Mouse (Mus musculus) splenic B cell, adult 2 months (primary cell): ENCODE measurements around the gene Map2k6.

Experiments
- DNase-seq: peaks from one replicate; pipeline ENCODE4 v3.0.0-alpha.2; 2011; ENCODE audit warnings: low read depth, low spot score
- H3K27me3 ChIP-seq: 2 replicates; pipeline ENCODE4 v1.6.1; 2012; ENCODE audit warnings: mild to moderate bottlenecking, low read length, moderate library complexity, mixed read lengths; ENCODE audit not compliant: control insufficient read depth, poor library complexity, insufficient read depth, severe bottlenecking
- H3K36me3 ChIP-seq: 2 replicates; pipeline ENCODE4 v1.6.1; 2012; ENCODE audit warnings: mild to moderate bottlenecking, low read length, moderate library complexity, mixed read lengths; ENCODE audit not compliant: control insufficient read depth, poor library complexity, insufficient read depth, severe bottlenecking

Gene Map2k6

GRCm38 (mm10) chr11:110392763-110393162 is 6.2 kb upstream of the Map2k6 start:
- Histone ChIP-seq H3K36me3 (no peaks in the 10 kb centered on the region), H3K27me3 (no peaks in the 10 kb centered on the region)

DNA sequence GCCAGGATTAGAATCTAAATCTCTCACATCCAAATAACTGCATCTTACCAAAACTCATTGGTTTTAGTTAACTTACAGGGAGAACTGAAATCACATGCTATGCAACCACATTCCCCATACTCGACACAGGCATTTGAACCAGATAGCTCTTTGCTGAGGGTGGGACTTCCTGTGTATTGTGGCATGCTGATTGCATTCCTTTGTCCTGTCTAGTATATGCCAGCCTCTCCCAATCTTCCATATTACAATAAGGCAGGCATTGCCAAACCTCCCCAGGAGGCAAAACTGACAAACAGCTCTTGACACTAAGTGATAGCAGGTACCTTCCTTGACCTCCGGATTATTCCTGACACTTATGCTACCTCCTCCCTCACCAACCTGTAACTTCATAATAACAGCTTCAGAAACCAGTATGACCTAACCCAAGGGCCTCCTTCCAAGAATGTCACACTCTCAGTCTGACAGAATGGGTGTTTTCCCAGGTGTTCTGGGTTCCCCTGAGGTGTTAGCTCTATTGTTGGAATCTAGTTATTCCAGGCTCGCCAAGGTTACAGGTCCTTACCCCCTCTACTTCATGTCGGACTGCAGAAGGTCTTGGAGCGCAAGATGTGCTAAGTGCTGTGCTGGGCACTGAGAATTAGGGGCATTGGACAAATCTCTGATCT is 4.0 kb upstream of the Map2k6 start:
- DNase-seq, result no peak

More at GRCm38 (mm10) chr11:110392763-110393162, 6.2 kb upstream of the Map2k6 start:
- no peak for DNase-seq

DNA sequence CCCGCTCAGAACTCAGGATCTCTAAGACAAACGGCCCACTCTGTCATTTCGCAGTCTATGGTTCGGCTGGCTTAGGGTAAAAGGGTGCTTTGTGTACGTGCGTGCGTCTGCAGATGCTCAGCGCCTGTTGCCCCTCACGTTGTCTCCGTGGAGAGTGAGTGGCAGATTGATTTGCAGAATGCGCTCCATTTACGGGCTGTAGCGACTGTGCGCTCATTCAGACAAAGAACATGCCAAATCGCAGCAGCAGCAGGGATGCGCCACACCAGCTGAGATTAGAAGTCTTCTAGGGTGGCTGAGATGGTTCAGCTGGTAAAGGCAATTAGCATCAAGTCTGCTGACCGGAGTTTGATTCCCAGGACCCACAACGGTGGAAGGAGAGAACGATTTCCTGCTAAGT is 2.8 kb upstream of the Map2k6 start:
- Histone ChIP-seq H3K36me3 (no peaks in the 10 kb centered on the region), H3K27me3 (no peaks in the 10 kb centered on the region)
- no peak for DNase-seq

More for the DNA sequence above, 4.0 kb upstream of the Map2k6 start:
- Histone ChIP-seq H3K36me3 (no peaks in the 10 kb centered on the region), H3K27me3 (no peaks in the 10 kb centered on the region)

GRCm38 (mm10) chr11:110399240-110400150 is 573 bp downstream of the Map2k6 start:
- no peak for DNase-seq
- H3K27me3 ChIP-seq, result no peaks in the 10 kb centered on the region

DNA sequence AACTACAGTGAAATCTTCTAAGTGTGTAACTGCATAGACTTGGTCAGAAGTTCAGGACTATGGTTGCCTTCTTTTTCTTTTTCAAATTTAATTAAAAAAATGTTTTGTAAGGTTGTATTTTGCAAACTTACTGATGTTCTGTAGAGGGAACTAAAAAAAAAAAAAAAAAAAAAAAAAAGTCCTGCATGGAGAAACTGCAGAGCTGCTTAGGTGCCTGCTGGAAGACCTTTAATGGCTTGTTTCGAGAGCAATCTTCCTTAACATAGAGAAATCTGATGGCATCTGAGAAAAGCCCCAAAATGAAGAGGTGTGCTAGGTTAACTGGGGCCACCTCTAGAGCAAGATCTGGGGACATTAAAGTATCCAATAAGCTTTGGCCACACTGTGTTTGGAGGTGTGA is 1.4 kb downstream of the Map2k6 start:
- no peak for DNase-seq
- no peaks in the 10 kb centered on the region for H3K36me3 ChIP-seq
- H3K27me3 ChIP-seq, result no peaks in the 10 kb centered on the region

More at GRCm38 (mm10) chr11:110399240-110400150, 573 bp downstream of the Map2k6 start:
- H3K36me3 ChIP-seq, result no peaks in the 10 kb centered on the region

- Histone ChIP-seq H3K27me3 (no peaks in the 10 kb centered on the region), H3K36me3 (no peaks in the 10 kb centered on the region)
- no peak for DNase-seq
Observed at GRCm38 (mm10) chr11:110402671-110403070, 3.7 kb downstream of the Map2k6 start.

- no peaks in the 10 kb centered on the region for H3K36me3 ChIP-seq
- H3K27me3 ChIP-seq, result no peaks in the 10 kb centered on the region
- DNase-seq, result no peak
Observed at GRCm38 (mm10) chr11:110403602-110404001, 4.7 kb downstream of the Map2k6 start.

DNA sequence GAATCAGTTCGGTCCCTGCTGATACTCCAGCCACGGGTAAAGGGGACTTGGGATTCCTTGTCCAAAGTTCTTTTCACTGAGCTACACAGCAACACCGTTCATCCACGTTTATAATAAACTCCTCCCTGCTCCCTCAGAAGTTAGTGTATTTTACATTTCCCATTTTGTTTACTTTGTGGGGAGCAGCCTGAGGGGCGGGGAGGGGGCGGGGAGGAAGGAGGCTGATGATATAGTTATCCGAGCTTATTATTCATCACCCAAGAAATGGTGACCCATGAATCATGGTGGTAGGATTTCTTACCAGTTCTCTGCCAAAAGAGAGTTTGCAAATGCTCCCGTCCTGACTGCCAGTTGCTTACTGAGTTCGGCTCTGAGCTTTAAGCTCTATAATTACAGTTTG is 6.7 kb downstream of the Map2k6 start:
- Histone ChIP-seq H3K27me3 (no peaks in the 10 kb centered on the region), H3K36me3 (no peaks in the 10 kb centered on the region)
- no peak for DNase-seq

GRCm38 (mm10) chr11:110409131-110409530 is 10.2 kb downstream of the Map2k6 start:
- H3K27me3 ChIP-seq, result no peaks in the 10 kb centered on the region
- H3K36me3 ChIP-seq, result no peaks in the 10 kb centered on the region
- no peak for DNase-seq

DNA sequence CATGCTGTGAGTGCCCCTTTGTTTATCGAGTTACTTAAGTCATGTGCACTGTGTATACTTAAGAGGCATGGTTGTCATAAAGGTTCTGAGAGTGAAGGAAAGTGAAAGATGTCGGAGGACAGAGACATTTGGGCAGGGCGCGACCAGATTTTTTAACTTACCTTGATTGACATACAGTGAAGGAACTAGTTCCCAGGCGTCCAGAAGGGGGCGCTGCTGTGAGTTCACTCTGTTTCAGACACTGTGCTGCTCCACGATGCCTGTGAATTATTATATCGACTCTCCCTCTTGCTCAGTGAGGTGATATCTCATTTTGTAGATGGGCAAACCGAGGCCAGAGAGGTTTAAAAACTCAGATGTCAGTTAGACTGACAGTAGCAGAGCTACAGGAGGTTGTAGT is 10.9 kb downstream of the Map2k6 start:
- peak; percentile 76 for DNase-seq
- Histone ChIP-seq H3K36me3 (no peaks in the 10 kb centered on the region), H3K27me3 (no peaks in the 10 kb centered on the region)

- Histone ChIP-seq H3K27me3 (no peaks in the 10 kb centered on the region), H3K36me3 (no peaks in the 10 kb centered on the region)
- no peak for DNase-seq
Observed at GRCm38 (mm10) chr11:110411596-110411995, 12.7 kb downstream of the Map2k6 start.

GRCm38 (mm10) chr11:110414263-110414662 is 15.3 kb downstream of the Map2k6 start:
- DNase-seq, result no peak
- Histone ChIP-seq H3K36me3 (no peaks in the 10 kb centered on the region), H3K27me3 (no peaks in the 10 kb centered on the region)

DNA sequence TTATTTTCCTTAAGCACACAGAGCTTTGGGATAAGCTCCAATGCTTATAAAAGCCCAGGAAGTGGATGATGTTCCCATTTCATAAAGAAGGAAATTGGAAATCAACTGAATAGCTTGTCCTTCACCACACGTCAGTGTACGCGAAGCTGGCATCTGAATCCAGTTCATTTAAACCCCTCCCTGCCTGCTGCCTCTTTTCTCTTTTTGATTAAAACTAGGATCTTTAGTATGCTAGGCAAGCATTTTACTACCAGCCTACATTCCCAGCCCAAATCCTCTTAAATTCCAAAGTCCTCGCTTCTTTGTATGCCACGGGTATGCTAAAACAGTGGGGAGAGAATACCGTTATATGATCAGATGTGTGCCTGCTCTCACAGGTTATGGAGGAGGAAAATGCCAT is 17.8 kb downstream of the Map2k6 start:
- no peaks in the 10 kb centered on the region for H3K27me3 ChIP-seq
- DNase-seq, result no peak
- H3K36me3 ChIP-seq, result no peaks in the 10 kb centered on the region

GRCm38 (mm10) chr11:110420463-110420862 is 21.5 kb downstream of the Map2k6 start:
- Histone ChIP-seq H3K27me3 (no peaks in the 10 kb centered on the region), H3K36me3 (no peaks in the 10 kb centered on the region)
- DNase-seq, result no peak

DNA sequence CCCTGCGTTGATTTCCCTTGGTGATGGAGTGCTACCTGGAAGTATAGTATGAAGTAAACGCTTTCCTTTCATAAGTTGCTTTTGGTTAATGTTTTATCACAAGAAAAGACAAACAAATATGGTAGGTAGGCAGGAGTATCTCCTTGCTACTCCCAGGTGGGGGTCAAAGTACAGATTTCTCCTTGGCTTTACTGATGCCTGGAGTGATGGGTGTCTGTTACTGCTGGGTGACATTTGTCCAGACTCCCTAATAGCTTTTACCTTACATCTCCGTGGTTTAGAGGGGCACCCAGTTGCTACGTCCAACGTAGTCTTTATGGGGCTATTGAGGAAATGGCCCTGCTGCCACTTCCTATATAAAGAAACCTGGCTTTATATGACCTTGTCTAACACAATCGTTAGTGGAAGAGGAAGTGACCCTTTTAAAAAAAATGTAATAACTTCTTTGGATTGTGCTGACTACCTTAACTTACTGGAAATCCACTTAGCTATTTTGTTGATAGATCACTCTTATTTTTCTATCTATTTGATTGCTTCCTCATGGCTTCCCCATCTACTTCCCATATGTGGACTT is 27.7 kb downstream of the Map2k6 start:
- Histone ChIP-seq H3K27me3 (no peaks in the 10 kb centered on the region), H3K36me3 (no peaks in the 10 kb centered on the region)
- DNase-seq, result peak; percentile 64
